Mouse (Mus musculus) neural tube, embryonic 13.5 days (tissue): ENCODE results near the gene Oard1. TPM values are rescaled to one million over a fixed set of nuclear protein-coding genes. Genes with fewer than 3 reads are reported as not detected.

ENCODE experiments used
- ATAC-seq: fragments of 200-750 bp; cut with Nextera tagmentation; 2 replicates; pipeline ENCODE4 v1.8.0; 2017; ENCODE audit warnings: low read depth, mild to moderate bottlenecking, moderate TSS enrichment, moderate library complexity
- H3K27ac ChIP-seq: fragments of 300-500 bp; sonication (generic); replicated peaks from 2 replicates; pipeline ENCODE4 v1.5.1; 2015; ENCODE audit warnings: moderate library complexity, mild to moderate bottlenecking, inconsistent platforms
- H3K27me3 ChIP-seq: fragments of 300-500 bp; sonication (generic); 2 replicates; pipeline ENCODE4 v1.6.1; 2015; ENCODE audit warnings: mild to moderate bottlenecking, inconsistent platforms
- H3K36me3 ChIP-seq: fragments of 300-500 bp; sonication (generic); 2 replicates; pipeline ENCODE4 v1.6.1; 2015; ENCODE audit warnings: mild to moderate bottlenecking, inconsistent platforms
- H3K4me1 ChIP-seq: fragments of 300-500 bp; sonication (generic); replicated peaks from 2 replicates; pipeline ENCODE4 v1.6.1; 2015; ENCODE audit warnings: inconsistent platforms
- H3K4me2 ChIP-seq: fragments of 300-500 bp; sonication (generic); 2 replicates; pipeline ENCODE4 v1.6.1; 2015; ENCODE audit warnings: inconsistent platforms, mild to moderate bottlenecking, moderate library complexity
- H3K4me3 ChIP-seq: fragments of 300-500 bp; sonication (generic); 2 replicates; pipeline ENCODE4 v1.5.1; 2015; ENCODE audit warnings: mild to moderate bottlenecking, inconsistent platforms
- H3K9ac ChIP-seq: fragments of 300-500 bp; sonication (generic); 2 replicates; pipeline ENCODE4 v1.6.1; 2015; ENCODE audit warnings: moderate library complexity, mild to moderate bottlenecking, inconsistent platforms
- H3K9me3 ChIP-seq: fragments of 300-500 bp; sonication (generic); 2 replicates; pipeline ENCODE4 v1.6.1; 2016; ENCODE audit warnings: inconsistent platforms
- WGBS: fragments of 180-500 bp; shearing (Covaris S2); methylation state at CpG from one replicate; pipeline ENCODE4 v1.1.7; 2015; 5-methylcytosine and 5-hydroxymethylcytosine counted together
- polyA plus RNA-seq: library from polyadenylated mRNA; unstranded; fragments of >200 nt; fragmentation: Nextera tagmentation; extraction: Ambion mirVana; gene quantifications from 2 replicates; pipeline ENCODE4 v1.2.1, GENCODE M21; 2015

The Oard1 gene
- polyA plus RNA-seq, 1 experiment from 2014 or later = 46.2 TPM

- Histone ChIP-seq H3K27ac (no peak overlapping the region), H3K27me3 (no peaks in the 10 kb centered on the region), H3K4me1 (0 out of 2 replicates have a peak, but pooled peaks cover 8% of the 10 kb centered on the region), H3K9ac (no peak overlapping the region), H3K4me3 (no peak overlapping the region), H3K9me3 (no peaks in the 10 kb centered on the region), H3K36me3 (no peaks in the 10 kb centered on the region), H3K4me2 (no peak overlapping the region)
- no peak for ATAC-seq
- 74% methylated on average over 13 of the region's 13 CpGs for WGBS
Observed at GRCm38 (mm10) chr17:48450666-48451352, 41.0 kb downstream of the Oard1 start.

GRCm38 (mm10) chr17:48451353-48451675 is 41.5 kb downstream of the Oard1 start, which contains the start of gene Tspo2:
Tspo2 (minus strand) TSS chr17:48451522.
- Histone ChIP-seq H3K9me3 (no peaks in the 10 kb centered on the region), H3K4me2 (no peak within 1 kb of the TSS), H3K9ac (no peak within 1 kb of the TSS), H3K4me1 (0 out of 2 replicates have a peak, but pooled peaks cover 8% of the 10 kb centered on the region), H3K4me3 (no peak within 1 kb of the TSS), H3K27ac (no peak within 1 kb of the TSS), H3K27me3 (no peaks in the 10 kb centered on the region), H3K36me3 (no peaks in the 10 kb centered on the region)
- no peak; the same call in 1 of the 2 replicates for ATAC-seq
- WGBS = 66% methylated on average over 7 of the region's 7 CpGs

- no peak overlapping the region for H3K4me3 ChIP-seq
- H3K36me3 ChIP-seq = no peaks in the 10 kb centered on the region
- WGBS = 71% methylated on average over 9 of the region's 9 CpGs
- ATAC-seq = no peak
- H3K4me1 ChIP-seq = 0 out of 2 replicates have a peak, but pooled peaks cover 8% of the 10 kb centered on the region
- H3K9me3 ChIP-seq = no peaks in the 10 kb centered on the region
- no peak overlapping the region for H3K4me2 ChIP-seq
- H3K9ac ChIP-seq = no peak overlapping the region
- no peaks in the 10 kb centered on the region for H3K27me3 ChIP-seq
- H3K27ac ChIP-seq = no peak overlapping the region
Observed at GRCm38 (mm10) chr17:48451753-48452444, 42.1 kb downstream of the Oard1 start.

GRCm38 (mm10) chr17:48453489-48453888 is 43.7 kb downstream of the Oard1 start:
- Histone ChIP-seq H3K36me3 (no peaks in the 10 kb centered on the region), H3K4me2 (no peak overlapping the region), H3K27ac (no peak overlapping the region), H3K4me3 (no peak overlapping the region), H3K9me3 (no peaks in the 10 kb centered on the region), H3K27me3 (no peaks in the 10 kb centered on the region), H3K9ac (no peak overlapping the region), H3K4me1 (0 out of 2 replicates have a peak, but pooled peaks cover 8% of the 10 kb centered on the region)
- no peak for ATAC-seq
- 78% methylated on average over 7 of the region's 7 CpGs for WGBS

- H3K9ac ChIP-seq = no peak overlapping the region
- H3K4me1 ChIP-seq = 0 out of 2 replicates have a peak, but pooled peaks cover 8% of the 10 kb centered on the region
- no peak overlapping the region for H3K4me2 ChIP-seq
- no peaks in the 10 kb centered on the region for H3K9me3 ChIP-seq
- no peak overlapping the region for H3K4me3 ChIP-seq
- 62% methylated on average over 7 of the region's 7 CpGs for WGBS
- H3K27me3 ChIP-seq = no peaks in the 10 kb centered on the region
- no peaks in the 10 kb centered on the region for H3K36me3 ChIP-seq
- no peak for ATAC-seq
- no peak overlapping the region for H3K27ac ChIP-seq
Observed at GRCm38 (mm10) chr17:48454190-48454589, 44.4 kb downstream of the Oard1 start.

- Histone ChIP-seq H3K27me3 (no peaks in the 10 kb centered on the region), H3K27ac (no peak within 1 kb of the TSS), H3K4me3 (no peak within 1 kb of the TSS), H3K9ac (no peak within 1 kb of the TSS), H3K4me2 (no peak within 1 kb of the TSS), H3K36me3 (no peaks in the 10 kb centered on the region), H3K9me3 (no peaks in the 10 kb centered on the region), H3K4me1 (0 out of 2 replicates have a peak, but pooled peaks cover 8% of the 10 kb centered on the region)
- ATAC-seq = no peak
- WGBS = 64% methylated on average over 11 of the region's 11 CpGs
Observed at GRCm38 (mm10) chr17:48454688-48455087, 44.9 kb downstream of the Oard1 start, which contains the start of gene Unc5cl. Unc5cl (plus strand) TSS chr17:48454901.

- Histone ChIP-seq H3K27ac (no peak overlapping the region), H3K4me1 (0 out of 2 replicates have a peak, but pooled peaks cover 8% of the 10 kb centered on the region), H3K27me3 (no peaks in the 10 kb centered on the region), H3K36me3 (no peaks in the 10 kb centered on the region), H3K9ac (no peak overlapping the region), H3K9me3 (no peaks in the 10 kb centered on the region), H3K4me2 (no peak overlapping the region), H3K4me3 (no peak overlapping the region)
- no peak for ATAC-seq
- 81% methylated on average over 2 of the region's 2 CpGs for WGBS
Observed at GRCm38 (mm10) chr17:48455955-48456354, 46.1 kb downstream of the Oard1 start.

- Histone ChIP-seq H3K4me3 (no peak overlapping the region), H3K9ac (no peak overlapping the region), H3K27me3 (no peaks in the 10 kb centered on the region), H3K27ac (no peak overlapping the region), H3K36me3 (no peaks in the 10 kb centered on the region), H3K4me2 (no peak overlapping the region), H3K9me3 (no peaks in the 10 kb centered on the region), H3K4me1 (no peaks in the 10 kb centered on the region)
- WGBS = 89% methylated on average over 13 of the region's 13 CpGs
- no peak for ATAC-seq
Observed at GRCm38 (mm10) chr17:48457971-48458653, 48.3 kb downstream of the Oard1 start.

- no peak for ATAC-seq
- H3K4me2 ChIP-seq = no peak overlapping the region
- peaks cover 4% of the 10 kb centered on the region; the same call in 1 of the 2 replicates for H3K4me1 ChIP-seq
- no peaks in the 10 kb centered on the region for H3K36me3 ChIP-seq
- H3K9me3 ChIP-seq = no peaks in the 10 kb centered on the region
- no peak overlapping the region for H3K9ac ChIP-seq
- no peak overlapping the region for H3K27ac ChIP-seq
- peaks cover 9% of the 10 kb centered on the region for H3K27me3 ChIP-seq
- H3K4me3 ChIP-seq = no peak overlapping the region
- WGBS = 96% methylated on average over 13 of the region's 13 CpGs
Observed at GRCm38 (mm10) chr17:48462096-48462495, 52.3 kb downstream of the Oard1 start.

- Histone ChIP-seq H3K27me3 (peaks cover 13% of the 10 kb centered on the region), H3K4me3 (no peak overlapping the region), H3K27ac (no peak overlapping the region), H3K36me3 (no peaks in the 10 kb centered on the region), H3K9ac (no peak overlapping the region), H3K4me1 (peaks cover 11% of the 10 kb centered on the region; the same call in 1 of the 2 replicates), H3K9me3 (no peaks in the 10 kb centered on the region), H3K4me2 (no peak overlapping the region)
- no peak for ATAC-seq
- WGBS = 93% methylated on average over 4 of the region's 4 CpGs
Observed at GRCm38 (mm10) chr17:48463391-48463790, 53.6 kb downstream of the Oard1 start.
